Mouse (Mus musculus) lung, postnatal 10 days (tissue): ENCODE data around the gene Snrk.
"Not testable (repeated sequence)": the region's sequence is repeated elsewhere in the genome, so short reads cannot be mapped to it uniquely, and the experiment has no call there.

Source experiments
- DNase-seq: peaks from one replicate; pipeline ENCODE4 v3.0.0; 2021

The Snrk gene

DNA sequence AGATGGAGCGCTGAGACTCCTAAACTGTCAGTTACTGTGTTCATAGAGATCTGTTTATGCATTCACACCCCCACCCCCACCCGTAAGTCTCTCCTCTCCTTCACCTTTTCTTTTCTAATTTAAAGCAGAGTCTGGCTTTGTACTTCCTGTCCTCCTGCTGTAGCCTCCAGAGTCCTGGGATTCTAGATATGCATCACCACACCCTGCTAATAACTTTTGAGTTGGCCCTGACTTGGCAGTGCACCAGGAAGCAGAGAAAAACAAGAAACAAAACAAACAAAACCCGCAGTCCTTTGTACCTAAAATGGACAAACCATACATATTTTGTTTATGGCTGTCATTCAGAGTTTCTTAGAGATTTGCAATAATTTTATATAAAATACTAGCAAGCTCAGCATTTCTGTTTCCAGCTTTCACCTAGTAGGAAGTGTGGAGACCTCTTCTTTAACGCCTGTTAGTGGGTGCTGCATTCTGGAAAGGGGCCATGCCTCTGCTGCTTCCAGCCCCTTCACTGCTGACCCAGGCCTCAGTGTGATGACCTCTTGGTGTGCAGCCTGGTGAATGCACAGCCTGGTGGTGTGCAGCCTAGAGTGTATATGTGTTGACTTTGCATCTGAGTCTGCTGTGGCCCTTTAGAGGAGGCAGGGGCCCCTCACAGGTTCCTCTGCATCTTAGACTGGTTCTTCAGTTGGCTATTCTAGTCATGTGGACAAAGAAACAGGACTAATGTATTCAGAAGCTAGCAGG is 29.2 kb downstream of the Snrk start:
- no peak for DNase-seq

- DNase-seq: no peak
These were observed 31.3 kb downstream of the Snrk start for GRCm38 (mm10) chr9:122148356-122148755.

GRCm38 (mm10) chr9:122149997-122150826 is 33.1 kb downstream of the Snrk start:
- DNase-seq: no peak

- DNase-seq: no peak
These were observed 35.0 kb downstream of the Snrk start for GRCm38 (mm10) chr9:122152063-122152462.

GRCm38 (mm10) chr9:122152501-122152900 is 35.4 kb downstream of the Snrk start:
- no peak for DNase-seq

- no peak for DNase-seq
These were observed 36.4 kb downstream of the Snrk start for GRCm38 (mm10) chr9:122153436-122153835.

DNA sequence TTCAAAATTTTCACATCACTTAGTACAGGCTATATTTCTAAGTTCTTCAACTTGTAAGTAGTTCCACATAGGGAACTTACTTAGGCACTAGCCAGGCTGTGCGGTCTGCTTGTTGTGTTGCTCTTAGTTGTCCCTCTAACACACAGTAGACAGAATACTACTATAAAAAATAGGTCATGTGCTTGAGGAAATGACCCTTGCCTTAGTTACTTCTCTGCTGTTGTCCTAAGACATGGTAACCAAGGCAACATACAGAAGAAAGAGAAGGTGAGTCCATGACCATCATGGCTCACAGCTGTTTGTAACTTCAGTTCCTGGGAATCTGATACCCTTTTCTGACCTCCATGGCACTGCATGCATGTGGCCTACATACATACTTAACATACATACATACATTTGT is 38.1 kb downstream of the Snrk start:
- DNase-seq: no peak

- no peak for DNase-seq
These were observed 39.5 kb downstream of the Snrk start for GRCm38 (mm10) chr9:122156389-122157078.

GRCm38 (mm10) chr9:122157079-122157441 is 40.0 kb downstream of the Snrk start:
- DNase-seq: no peak

DNA sequence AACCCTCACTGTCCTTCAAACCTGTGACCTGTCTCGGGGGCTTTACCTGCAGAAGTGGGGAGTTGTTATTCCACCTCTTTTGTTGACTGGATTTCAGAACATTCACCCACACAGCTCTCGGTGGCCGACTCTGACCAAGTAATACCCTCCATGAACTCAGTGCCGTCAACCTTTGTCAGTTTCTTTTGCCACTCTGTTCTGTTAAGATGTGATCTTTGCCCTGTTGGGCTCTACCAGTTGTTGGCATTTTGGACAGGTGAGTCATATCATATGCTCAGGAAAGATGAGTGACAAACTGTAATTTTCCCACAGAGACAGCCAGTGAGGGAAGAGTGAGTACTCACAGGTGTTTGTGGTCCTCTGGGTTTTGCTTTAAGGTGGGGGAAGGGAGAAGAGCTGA is 47.5 kb downstream of the Snrk start:
- no peak for DNase-seq

DNA sequence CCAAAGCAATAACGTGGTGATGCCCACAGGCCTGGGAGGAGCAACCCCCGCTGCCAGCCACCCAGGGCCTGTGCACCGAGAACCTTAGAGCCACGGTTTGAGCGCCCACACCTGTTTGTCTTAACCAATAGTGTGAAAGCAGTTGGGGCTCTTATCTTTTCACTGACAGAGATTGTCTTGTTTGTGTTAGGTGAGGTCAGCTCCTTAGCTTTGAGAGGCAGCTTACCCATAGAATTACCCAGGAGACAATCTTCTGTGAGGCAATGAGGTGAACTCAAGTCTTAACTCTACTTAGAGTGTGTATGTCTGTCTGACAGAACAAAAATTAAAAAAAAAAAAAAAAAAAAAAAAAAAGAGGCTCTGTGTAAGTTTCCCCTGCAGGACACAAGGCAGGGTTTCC is 50.7 kb downstream of the Snrk start:
- not testable (repeated sequence) for DNase-seq

GRCm38 (mm10) chr9:122169901-122170300 is 52.8 kb downstream of the Snrk start:
- no peak for DNase-seq

DNA sequence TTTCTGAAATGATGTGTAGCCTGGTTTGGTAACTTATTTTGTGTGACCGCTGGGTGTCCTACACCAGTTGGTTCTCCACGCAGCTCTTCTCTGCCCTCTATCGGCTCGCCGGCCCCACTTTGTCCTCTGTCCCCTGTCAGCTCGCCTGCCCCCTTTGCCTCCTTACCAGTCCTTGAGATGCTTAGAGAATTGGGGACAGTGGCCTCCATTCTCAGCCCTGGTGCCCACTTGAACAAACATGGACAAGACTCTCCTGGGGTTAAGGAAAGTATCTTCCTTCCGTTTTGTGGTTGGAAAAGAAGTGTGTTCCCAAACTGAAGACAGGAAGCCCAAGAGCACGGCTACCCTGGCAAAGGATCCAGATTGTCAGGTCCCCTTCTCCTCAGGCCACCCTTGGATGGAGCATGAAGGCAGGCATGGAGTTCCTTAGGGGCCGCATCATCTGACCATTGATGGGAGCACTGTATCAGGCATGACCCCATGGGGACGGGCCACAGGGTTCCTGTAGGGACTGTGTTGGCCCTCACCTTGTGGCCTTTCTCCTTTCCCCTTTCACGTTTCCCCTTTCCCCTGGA is 55.6 kb downstream of the Snrk start:
- no peak for DNase-seq

- DNase-seq: no peak
These were observed 56.6 kb downstream of the Snrk start for GRCm38 (mm10) chr9:122173405-122174233.

- DNase-seq: no peak
These were observed 57.7 kb downstream of the Snrk start for GRCm38 (mm10) chr9:122174723-122175122.

- DNase-seq: no peak
These were observed 60.5 kb downstream of the Snrk start for GRCm38 (mm10) chr9:122177256-122178220.

DNA sequence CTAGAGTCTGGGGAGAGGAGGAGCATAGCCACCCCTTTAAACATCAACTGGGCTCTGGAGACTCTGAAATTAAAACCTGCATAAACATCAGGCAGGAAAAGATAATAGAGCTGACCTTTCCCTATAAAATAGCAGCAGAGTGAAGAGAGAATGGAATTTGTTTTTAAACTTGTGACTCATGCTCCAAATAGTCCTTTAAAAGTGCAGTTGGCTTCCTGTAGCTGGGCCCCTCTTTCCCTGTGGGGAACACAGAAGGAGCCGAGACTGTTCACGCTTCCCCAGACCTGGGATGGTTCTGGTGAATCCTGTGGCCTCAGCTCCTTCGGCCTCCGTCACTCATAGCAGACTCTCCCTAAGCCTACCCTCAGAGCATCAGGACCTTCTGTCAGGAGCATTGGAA is 61.4 kb downstream of the Snrk start:
- no peak for DNase-seq

DNA sequence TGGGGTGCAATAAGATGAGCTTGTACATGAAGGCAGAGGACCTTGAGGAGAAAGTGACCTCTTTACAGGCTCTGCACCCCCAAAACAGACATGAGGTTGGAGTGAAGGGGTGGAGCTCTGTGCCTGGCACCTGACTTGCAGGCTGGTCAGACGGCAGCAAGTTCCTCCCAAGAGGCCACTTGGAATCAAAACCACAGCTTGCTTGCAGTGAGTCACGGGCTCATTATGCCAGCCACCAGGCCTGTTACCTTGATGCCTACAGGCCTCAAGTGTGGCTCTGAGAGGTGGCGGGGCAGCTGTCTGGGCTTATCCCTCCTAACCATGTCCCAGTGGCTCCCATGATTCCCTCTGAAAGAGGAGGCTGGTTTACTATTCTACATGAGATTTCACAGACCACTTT is 63.0 kb downstream of the Snrk start:
- DNase-seq: no peak

- no peak for DNase-seq
These were observed 66.0 kb downstream of the Snrk start for GRCm38 (mm10) chr9:122183074-122183473.

- DNase-seq: no peak
These were observed 67.3 kb downstream of the Snrk start for GRCm38 (mm10) chr9:122184329-122184728.

- peak; percentile 89 for DNase-seq
These were observed 68.0 kb downstream of the Snrk start for GRCm38 (mm10) chr9:122185061-122185460.
